Mouse (Mus musculus) gastrocnemius, adult 8-10 months (tissue): ENCODE results near the gene Gm7137. TPM values are rescaled to one million over a fixed set of nuclear protein-coding genes. Genes with fewer than 3 reads are reported as not detected.
"Not testable (repeated sequence)": the region's sequence is repeated elsewhere in the genome, so short reads cannot be mapped to it uniquely, and the experiment has no call there.

Experiments used
- DNase-seq, 2 experiments: peaks; one replicate each; pipeline ENCODE4 v3.0.0; 2022; ENCODE audit warnings: low spot score in 2 of 2
- total RNA-seq, 4 experiments: library from RNA; stranded (reverse); gene quantifications; 2 replicates each; pipeline ENCODE4 v1.2.4; 2022

Gm7137 gene
- total RNA-seq, result not detected

DNA sequence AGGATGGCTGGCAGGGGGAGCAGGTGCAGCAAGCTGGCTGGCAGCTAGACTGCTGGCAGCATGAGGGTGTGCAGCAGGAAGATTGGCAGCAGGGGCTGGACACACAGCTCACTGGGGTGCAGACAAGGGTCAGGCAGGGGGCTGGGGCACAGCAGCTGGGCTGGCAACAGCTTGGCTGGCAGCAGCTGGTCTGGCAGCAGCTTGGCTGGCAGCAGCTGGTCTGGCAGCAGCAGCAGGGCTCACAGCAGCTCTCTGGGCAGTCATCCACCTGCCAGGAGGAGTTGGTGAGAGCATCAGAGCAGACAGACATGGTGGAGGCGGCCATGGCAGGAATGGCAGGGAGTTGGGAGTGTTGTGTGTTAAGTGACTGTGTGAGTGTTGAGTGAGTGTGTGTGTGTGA, at the start of gene Gm7137:
TSS of gene Gm7137 (minus strand) at position 325 of the 400 bp plus-strand sequence.
- DNase-seq, result not testable (repeated sequence)

DNA sequence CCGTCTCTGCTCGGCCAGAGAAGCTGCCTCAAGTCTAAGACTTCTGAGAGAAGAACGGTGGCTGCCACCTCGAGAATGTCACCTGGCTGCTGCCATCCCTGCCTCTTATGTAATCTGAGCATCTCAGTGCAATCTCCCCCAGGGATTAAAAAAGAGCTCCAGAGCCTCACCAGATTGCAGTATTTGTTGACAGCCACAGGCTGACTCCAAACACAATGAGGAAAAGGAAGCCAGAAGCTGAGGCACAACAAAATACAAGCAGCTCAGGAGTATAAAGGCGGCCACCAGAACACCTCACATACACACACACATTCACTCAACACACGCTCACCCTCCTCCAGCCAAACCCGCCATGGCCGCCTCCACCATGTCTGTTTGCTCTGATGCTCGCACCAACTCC, 47.6 kb upstream of the Gm7137 start, which contains the start of gene Krtap10-10:
TSS of gene Krtap10-10 (plus strand) at position 301 of the 400 bp plus-strand sequence.
- no peak for DNase-seq

- DNase-seq, result no peak
Measured at GRCm38 (mm10) chr10:77826951-77827350, 39.0 kb upstream of the Gm7137 start, which contains the start of gene Krtap10-4. Gene Krtap10-4 (minus strand): TSS chr10:77827095.

DNA sequence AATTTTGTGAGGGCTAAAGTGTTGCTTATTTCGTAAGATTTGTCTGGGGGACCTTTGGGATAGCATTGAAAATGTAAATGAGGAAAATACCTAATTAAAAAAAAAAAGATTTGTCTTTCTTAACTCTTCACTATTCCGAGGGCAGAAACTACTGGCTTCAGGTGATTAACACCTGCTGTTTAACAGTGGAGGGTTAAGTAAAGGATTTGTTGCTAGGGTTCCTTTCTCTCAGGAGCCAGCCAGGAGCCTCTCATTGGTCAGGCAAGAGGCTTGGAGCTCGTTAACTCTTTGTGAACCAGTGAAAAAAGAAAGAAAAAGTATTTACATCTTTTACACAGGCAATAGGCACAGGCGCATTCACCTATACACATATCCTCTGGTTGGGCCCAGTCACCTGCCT, 31.2 kb upstream of the Gm7137 start:
- no peak for DNase-seq

- DNase-seq, result no peak
Measured at GRCm38 (mm10) chr10:77818523-77818922, 30.5 kb upstream of the Gm7137 start.

DNA sequence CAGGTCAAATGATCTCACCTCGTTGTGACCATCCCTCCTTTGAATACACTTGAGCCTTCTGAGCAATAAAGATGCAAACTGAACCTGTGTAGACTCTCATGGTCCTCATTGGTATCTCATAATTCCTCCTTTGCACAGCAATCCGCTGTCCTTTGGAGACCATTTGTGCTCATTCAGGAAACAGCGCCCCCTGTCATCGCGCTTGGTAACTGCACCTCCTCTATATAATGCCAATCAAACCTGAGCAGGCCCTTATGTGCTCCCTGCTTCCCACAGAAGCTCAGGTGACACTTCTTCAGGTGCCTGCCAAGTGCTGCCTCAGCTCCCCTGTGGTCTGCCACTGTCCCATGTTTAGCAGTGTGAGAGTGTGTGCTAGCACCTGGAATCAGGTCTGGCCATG, 27.5 kb upstream of the Gm7137 start:
- DNase-seq, result no peak

DNA sequence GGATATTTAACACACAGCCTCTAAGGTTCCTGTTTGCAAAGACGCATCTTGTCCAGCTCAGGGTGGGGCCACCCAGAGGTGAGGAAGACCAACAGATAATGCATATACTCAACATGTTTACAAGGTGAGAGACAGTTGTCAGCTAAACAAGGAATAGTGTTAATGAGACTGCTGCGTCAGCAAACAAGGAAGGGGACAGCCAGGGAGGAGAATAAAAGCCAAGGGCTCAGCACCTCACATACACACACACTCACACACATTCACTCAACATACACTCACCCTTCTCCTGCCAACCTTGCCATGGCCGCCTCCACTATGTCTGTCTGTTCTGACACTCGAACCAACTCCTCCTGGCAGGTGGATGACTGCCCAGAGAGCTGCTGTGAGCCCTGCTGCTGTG, 26.4 kb upstream of the Gm7137 start, which contains the start of gene Gm2696:
TSS of gene Gm2696 (plus strand) at position 301 of the 400 bp plus-strand sequence.
- no peak for DNase-seq

DNA sequence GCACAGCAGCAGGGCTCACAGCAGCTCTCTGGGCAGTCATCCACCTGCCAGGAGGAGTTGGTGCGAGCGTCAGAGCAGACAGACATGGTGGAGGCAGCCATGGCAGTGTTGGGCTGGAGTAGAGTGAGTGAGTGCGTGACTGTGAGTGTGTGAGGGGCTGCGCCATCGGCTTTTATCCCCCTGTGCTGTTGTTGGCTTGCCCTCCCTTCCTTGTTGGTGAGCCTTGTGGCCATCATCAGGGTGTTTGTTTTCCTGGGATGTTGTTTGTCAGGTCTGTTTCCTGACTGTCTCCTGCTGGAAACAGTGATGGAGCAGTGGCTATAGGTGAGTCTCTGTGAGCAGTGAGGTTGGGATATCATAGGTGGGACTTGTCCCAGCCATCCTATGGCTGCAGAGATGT, 23.7 kb upstream of the Gm7137 start, which contains the start of gene Gm9507:
TSS of gene Gm9507 (minus strand) at position 101 of the 400 bp plus-strand sequence.
- no peak for DNase-seq

DNA sequence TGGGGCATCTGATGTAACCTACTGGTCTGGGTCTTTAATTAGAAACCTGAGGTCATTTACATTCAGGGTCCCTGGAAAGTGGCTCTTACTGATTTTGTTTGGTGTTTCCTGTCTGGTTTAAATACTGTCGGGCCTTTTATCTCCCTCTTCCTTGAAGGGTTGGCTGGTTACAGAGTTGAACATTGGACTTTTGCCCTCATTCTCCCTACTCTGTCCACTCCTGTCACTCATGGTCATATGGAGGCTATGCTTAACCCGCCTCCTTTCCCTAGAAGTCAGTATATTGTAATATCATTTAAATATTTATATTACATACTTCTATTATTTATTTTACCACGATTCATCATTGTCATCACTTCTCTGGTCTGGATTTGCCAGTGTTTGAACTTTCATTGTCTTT, 16.1 kb upstream of the Gm7137 start:
- no peak for DNase-seq

GRCm38 (mm10) chr10:77798921-77799508, 11.0 kb upstream of the Gm7137 start, which contains the start of gene Gm19668:
Gene Gm19668 (minus strand): TSS chr10:77799133.
- no peak for DNase-seq

GRCm38 (mm10) chr10:77798164-77798920, 10.3 kb upstream of the Gm7137 start:
- not testable (repeated sequence) for DNase-seq

- no peak for DNase-seq
Measured at GRCm38 (mm10) chr10:77797677-77798076, 9.7 kb upstream of the Gm7137 start.

- DNase-seq, result no peak
Measured at GRCm38 (mm10) chr10:77794976-77795375, 7.0 kb upstream of the Gm7137 start, which contains the start of gene Gm9639. Gene Gm9639 (minus strand): TSS chr10:77795076.

DNA sequence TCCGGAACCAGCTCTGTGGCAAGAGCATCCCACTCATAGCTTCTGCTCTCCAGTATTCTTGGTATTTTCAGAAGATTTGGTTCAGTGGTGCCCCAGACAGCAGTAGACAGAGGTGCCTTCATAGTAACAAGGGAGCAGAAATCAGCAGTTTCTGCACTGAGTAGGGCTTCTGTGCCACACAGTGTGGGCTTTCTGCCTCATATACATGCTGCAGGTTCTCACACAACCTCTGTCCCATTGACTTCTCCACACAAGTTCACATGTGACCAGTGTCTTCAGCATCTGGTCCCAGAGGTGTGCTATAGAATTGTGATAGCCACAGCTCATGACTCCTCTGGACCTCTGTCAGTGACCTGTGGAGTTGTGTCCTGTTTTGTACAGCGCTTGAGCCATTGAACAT, 621 bp upstream of the Gm7137 start:
- no peak for DNase-seq

DNA sequence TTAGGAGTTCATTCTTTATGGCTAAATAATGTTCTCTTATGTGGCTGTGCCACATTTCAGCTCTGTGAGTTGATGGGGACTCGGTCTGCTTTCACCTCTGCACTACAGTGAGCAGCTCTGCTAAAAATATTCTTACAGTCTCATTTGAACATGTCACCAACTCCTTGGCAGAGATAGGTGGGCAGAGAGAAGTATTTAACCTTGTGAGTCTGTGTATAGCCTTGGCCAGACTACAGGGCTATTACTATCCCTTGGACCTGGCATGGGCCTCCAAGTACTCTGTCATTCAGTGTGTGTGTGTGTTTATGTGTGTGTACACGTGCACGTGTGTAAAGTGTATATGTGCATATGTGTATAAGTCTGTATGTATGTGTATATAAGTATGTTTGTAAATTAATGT, 4.6 kb downstream of the Gm7137 start:
- DNase-seq, result not testable (repeated sequence)

GRCm38 (mm10) chr10:77782442-77782841, 5.6 kb downstream of the Gm7137 start, which contains the start of gene Gm3250:
Gene Gm3250 (minus strand): TSS chr10:77782542.
- not testable (repeated sequence) for DNase-seq

GRCm38 (mm10) chr10:77776844-77777243, 11.2 kb downstream of the Gm7137 start, which contains the start of gene Gm7138:
Gene Gm7138 (minus strand): TSS chr10:77776944.
- not testable (repeated sequence) for DNase-seq

GRCm38 (mm10) chr10:77772142-77772541, 15.9 kb downstream of the Gm7137 start:
- not testable (repeated sequence) for DNase-seq

- not testable (repeated sequence) for DNase-seq
Measured at GRCm38 (mm10) chr10:77771225-77771624, 16.8 kb downstream of the Gm7137 start, which contains the start of gene Gm3238. Gene Gm3238 (minus strand): TSS chr10:77771325.

DNA sequence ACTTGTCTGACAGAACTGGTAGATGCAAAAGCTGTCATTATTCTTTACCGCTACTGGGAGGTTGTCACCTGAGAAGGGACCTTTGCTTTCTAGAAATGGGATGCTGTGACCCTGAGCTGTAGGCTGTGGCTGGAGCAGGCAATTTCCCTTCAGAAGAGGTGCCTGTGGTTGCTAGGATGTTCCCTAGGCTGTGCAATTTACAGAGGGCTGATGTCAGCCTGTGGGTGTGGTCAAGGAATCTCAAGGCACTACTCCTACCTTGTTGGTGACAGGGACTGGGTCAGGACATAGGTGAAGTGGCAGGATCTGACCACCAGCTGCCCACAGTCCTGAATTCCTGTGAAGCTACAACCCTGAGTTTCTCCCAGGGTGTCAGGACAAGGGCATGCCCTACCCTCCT, 18.3 kb downstream of the Gm7137 start:
- no peak for DNase-seq

DNA sequence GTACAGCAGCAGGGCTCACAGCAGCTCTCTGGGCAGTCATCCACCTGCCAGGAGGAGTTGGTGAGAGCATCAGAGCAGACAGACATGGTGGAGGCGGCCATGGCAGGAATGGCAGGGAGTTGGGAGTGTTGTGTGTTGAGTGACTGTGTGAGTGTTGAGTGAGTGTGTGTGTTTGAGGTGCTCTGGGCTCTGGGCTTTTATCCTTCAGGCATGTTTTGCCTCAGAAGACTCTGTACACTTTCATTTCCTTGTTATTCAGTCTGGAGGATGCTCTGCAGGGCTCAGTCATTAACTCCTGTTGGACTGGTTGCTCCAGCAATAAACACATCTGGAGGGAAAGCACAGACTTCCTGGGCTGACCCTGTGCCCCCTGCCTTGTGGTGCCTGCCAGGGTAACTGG, 28.4 kb downstream of the Gm7137 start, which contains the start of gene Gm3233:
TSS of gene Gm3233 (minus strand) at position 101 of the 400 bp plus-strand sequence.
- not testable (repeated sequence) for DNase-seq

- no peak for DNase-seq
Measured at GRCm38 (mm10) chr10:77753448-77753847, 34.6 kb downstream of the Gm7137 start.
